Mouse (Mus musculus): ENCODE measurements around the gene Bbs10.

Gene Bbs10

GRCm38 (mm10) chr10:111327957-111328356, 29.5 kb downstream of the Bbs10 start:
- no peak for DNase-seq

GRCm38 (mm10) chr10:111329326-111329725, 30.8 kb downstream of the Bbs10 start:
- DNase-seq = no peak

GRCm38 (mm10) chr10:111334902-111335301, 36.4 kb downstream of the Bbs10 start:
- DNase-seq = no peak

- no peak for DNase-seq
Measured at GRCm38 (mm10) chr10:111335517-111336352, 37.3 kb downstream of the Bbs10 start.

GRCm38 (mm10) chr10:111336353-111336713, 37.9 kb downstream of the Bbs10 start:
- DNase-seq = no peak

GRCm38 (mm10) chr10:111339296-111339695, 40.8 kb downstream of the Bbs10 start:
- no peak for DNase-seq

- no peak for DNase-seq
Measured at GRCm38 (mm10) chr10:111341761-111342160, 43.3 kb downstream of the Bbs10 start.

- no peak for DNase-seq
Measured at GRCm38 (mm10) chr10:111343555-111343954, 45.1 kb downstream of the Bbs10 start.

- no peak for DNase-seq
Measured at GRCm38 (mm10) chr10:111348263-111348662, 49.8 kb downstream of the Bbs10 start.
